8 mouse cellular contexts compared by ENCODE assay signal in genomic region chr4:134494780-134495545, GRCm38 (mm10). TPM values are rescaled to one million over a fixed set of nuclear protein-coding genes. Genes with fewer than 3 reads are reported as not detected.
A peak's percentile ranks its signal among the peaks of the same experiment; 100 is the strongest.
DNase-seq lines count a peak whose midpoint lies in the region; ATAC-seq lines count a peak whose summit lies in the region.

No protein-coding gene starts in this region.

- peak; percentile 79 to 89 for DNase-seq in adrenal gland, adult (ENCODE audit: inconsistent age in 2 of 2, low spot score in 1 of 2)
- no peak for DNase-seq in adrenal gland, adult 18-20 months (ENCODE audit: low spot score in 2 of 2)
- DNase-seq in ovary, adult 18-20 months (ENCODE audit: low spot score) = peak; percentile 64
- DNase-seq in ovary, postnatal 10 days (ENCODE audit: low spot score) = no peak
- DNase-seq in spleen, adult 12 weeks (ENCODE audit: low spot score) = peak; percentile 40
- no peak for DNase-seq in left cerebral cortex, adult 8-10 months (ENCODE audit: low spot score in 2 of 2)
- no peak for DNase-seq in kidney, postnatal 14 days

- peak overlapping the region; percentile 64 for H3K27ac ChIP-seq in liver, embryonic 15.5 days (replicated peaks)

- no peak overlapping the region for H3K4me2 ChIP-seq in liver, embryonic 15.5 days

- WGBS in liver, embryonic 15.5 days (ENCODE audit: insufficient replicate concordance) = 14% methylated on average over 16 of the region's 16 CpGs

- H3K4me3 ChIP-seq in liver, embryonic 15.5 days (replicated peaks) = no peak overlapping the region

- 0 out of 2 replicates have a peak overlapping the region, but pooled peaks have one; percentile 10 for H3K9ac ChIP-seq in liver, embryonic 15.5 days

- H3K9me3 ChIP-seq in liver, embryonic 15.5 days (replicated peaks) = no peaks in the 10 kb centered on the region

- peaks cover 11% of the 10 kb centered on the region; the same call in 1 of the 2 replicates for H3K27me3 ChIP-seq in liver, embryonic 15.5 days

- peak; percentile 17; the same call in 1 of the 2 replicates for ATAC-seq in liver, embryonic 15.5 days (ENCODE audit: insufficient read depth)

- no peaks in the 10 kb centered on the region for H3K36me3 ChIP-seq in liver, embryonic 15.5 days (replicated peaks)

- peaks cover 56% of the 10 kb centered on the region for H3K4me1 ChIP-seq in liver, embryonic 15.5 days (replicated peaks)

RNA-seq across cellular contexts. Expression of gene Paqr7, which starts 1.5 kb away (rescaled TPM):
- 10 to 100 TPM; 22.2 to 30.2 TPM for total RNA-seq in adrenal gland, adult 18-20 months (2021)
- polyA plus RNA-seq in liver, embryonic 15.5 days (2015; fragmentation: Nextera tagmentation; extraction: Ambion mirVana) = 7.8 and 8.4 TPM in 2 replicates
- 10 to 100 TPM; 58.1 to 64.3 (median 61.1) TPM for total RNA-seq in left cerebral cortex, adult 8-10 months (2022)

RNA-seq across cellular contexts. Expression of gene Aunip, which starts 15.8 kb away (rescaled TPM):
- under 1 TPM; 0.48 to 0.56 TPM for total RNA-seq in adrenal gland, adult 18-20 months (2021)
- polyA plus RNA-seq in liver, embryonic 15.5 days (2015; fragmentation: Nextera tagmentation; extraction: Ambion mirVana) = 14.0 and 18.9 TPM in 2 replicates
- under 1 TPM; 0.25 to 0.60 (median 0.34) TPM for total RNA-seq in left cerebral cortex, adult 8-10 months (2022)

RNA-seq across cellular contexts. Expression of gene Stmn1, which starts 26.8 kb away (rescaled TPM):
- total RNA-seq in adrenal gland, adult 18-20 months (2021) = 10 to 100 TPM; 24.8 to 25.6 TPM
- polyA plus RNA-seq in liver, embryonic 15.5 days (2015; fragmentation: Nextera tagmentation; extraction: Ambion mirVana) = 398 and 432 TPM in 2 replicates
- total RNA-seq in left cerebral cortex, adult 8-10 months (2022) = 1,000 to 10,000 TPM in 1 of 4 experiments, 100 to 1,000 TPM in 3; 935 to 1,017 (median 942) TPM

RNA-seq across cellular contexts. Expression of gene Mtfr1l, which starts 40.2 kb away (rescaled TPM):
- 100 to 1,000 TPM; 123 to 132 TPM for total RNA-seq in adrenal gland, adult 18-20 months (2021)
- polyA plus RNA-seq in liver, embryonic 15.5 days (2015; fragmentation: Nextera tagmentation; extraction: Ambion mirVana) = 39.6 and 40.3 TPM in 2 replicates
- 10 to 100 TPM; 70.0 to 79.5 (median 71.9) TPM for total RNA-seq in left cerebral cortex, adult 8-10 months (2022)

RNA-seq across cellular contexts. Expression of gene Selenon, which starts 57.0 kb away (rescaled TPM):
- 10 to 100 TPM; 24.3 to 28.9 TPM for total RNA-seq in adrenal gland, adult 18-20 months (2021)
- polyA plus RNA-seq in liver, embryonic 15.5 days (2015; fragmentation: Nextera tagmentation; extraction: Ambion mirVana) = 4.1 and 6.6 TPM in 2 replicates
- total RNA-seq in left cerebral cortex, adult 8-10 months (2022) = 10 to 100 TPM; 20.2 to 21.5 (median 20.9) TPM

Comparison
In these comparisons a context has a peak if more than half of its experiments do, and no peak if none do; other contexts are left out.
1. DNase-seq: peak in adrenal gland, adult (2 of 2), ovary, adult 18-20 months (single experiment) and spleen, adult 12 weeks (single experiment); none in adrenal gland, adult 18-20 months (0 of 2), ovary, postnatal 10 days (single experiment), left cerebral cortex, adult 8-10 months (0 of 2) and kidney, postnatal 14 days (single experiment).
2. RNA of gene Stmn1, which starts 26.8 kb away (total RNA-seq): 935 to 1,017 TPM in left cerebral cortex, adult 8-10 months; 24.8 to 25.6 TPM in adrenal gland, adult 18-20 months; every median in the first group is over 10 times any median in the second.